Mouse (Mus musculus) neural tube, embryonic 12.5 days (tissue): ENCODE data around the gene Aadac. TPM values are rescaled to one million over a fixed set of nuclear protein-coding genes. Genes with fewer than 3 reads are reported as not detected.

Experiments
- ATAC-seq: fragments of 200-750 bp; cut with Nextera tagmentation; 2 replicates; pipeline ENCODE4 v1.8.0; 2017; ENCODE audit warnings: low read depth, mild to moderate bottlenecking, moderate TSS enrichment, moderate library complexity; ENCODE audit not compliant: low FRiP score
- H3K27ac ChIP-seq: fragments of 300-500 bp; sonication (generic); 2 replicates; pipeline ENCODE4 v1.5.1; 2016
- H3K27me3 ChIP-seq: fragments of 300-500 bp; sonication (generic); replicated peaks from 2 replicates; pipeline ENCODE4 v1.6.1; 2016; ENCODE audit warnings: mild to moderate bottlenecking
- H3K36me3 ChIP-seq: fragments of 300-500 bp; sonication (generic); 2 replicates; pipeline ENCODE4 v1.6.1; 2016; ENCODE audit warnings: mild to moderate bottlenecking
- H3K4me1 ChIP-seq: fragments of 300-500 bp; sonication (generic); 2 replicates; pipeline ENCODE4 v1.6.1; 2016
- H3K4me2 ChIP-seq: fragments of 300-500 bp; sonication (generic); replicated peaks from 2 replicates; pipeline ENCODE4 v1.6.1; 2016; ENCODE audit warnings: mild to moderate bottlenecking
- H3K4me3 ChIP-seq: fragments of 300-500 bp; sonication (generic); 2 replicates; pipeline ENCODE4 v1.5.1; 2016
- H3K9ac ChIP-seq: fragments of 300-500 bp; sonication (generic); 2 replicates; pipeline ENCODE4 v1.6.1; 2016; ENCODE audit warnings: mild to moderate bottlenecking
- H3K9me3 ChIP-seq: fragments of 300-500 bp; sonication (generic); 2 replicates; pipeline ENCODE4 v1.6.1; 2016; ENCODE audit warnings: mild to moderate bottlenecking
- WGBS: fragments of 180-500 bp; shearing (Covaris S2); methylation state at CpG from one replicate; pipeline ENCODE4 v1.1.7; 2016; 5-methylcytosine and 5-hydroxymethylcytosine counted together
- polyA plus RNA-seq: library from polyadenylated mRNA; unstranded; fragments of >200 nt; fragmentation: Nextera tagmentation; extraction: Ambion mirVana; gene quantifications from 2 replicates; pipeline ENCODE4 v1.2.1, GENCODE M21; 2016

Aadac gene
- polyA plus RNA-seq, 1 experiment from 2014 or later: 0.24 TPM

- Histone ChIP-seq H3K4me1 (0 out of 2 replicates have a peak, but pooled peaks cover 3% of the 10 kb centered on the region), H3K4me3 (no peak within 1 kb of the TSS), H3K9me3 (no peaks in the 10 kb centered on the region), H3K36me3 (no peaks in the 10 kb centered on the region), H3K4me2 (no peak within 1 kb of the TSS), H3K9ac (no peak within 1 kb of the TSS), H3K27ac (no peak within 1 kb of the TSS), H3K27me3 (no peaks in the 10 kb centered on the region)
- 65% methylated on average over 4 of the region's 4 CpGs for WGBS
- 0 out of 2 replicates have a peak, but pooled peaks have one; percentile 33 for ATAC-seq
These were observed 56.1 kb downstream of the Aadac start, which contains the start of gene Sucnr1 for GRCm38 (mm10) chr3:60081648-60082047. TSS of gene Sucnr1 (plus strand) at chr3:60081869.

DNA sequence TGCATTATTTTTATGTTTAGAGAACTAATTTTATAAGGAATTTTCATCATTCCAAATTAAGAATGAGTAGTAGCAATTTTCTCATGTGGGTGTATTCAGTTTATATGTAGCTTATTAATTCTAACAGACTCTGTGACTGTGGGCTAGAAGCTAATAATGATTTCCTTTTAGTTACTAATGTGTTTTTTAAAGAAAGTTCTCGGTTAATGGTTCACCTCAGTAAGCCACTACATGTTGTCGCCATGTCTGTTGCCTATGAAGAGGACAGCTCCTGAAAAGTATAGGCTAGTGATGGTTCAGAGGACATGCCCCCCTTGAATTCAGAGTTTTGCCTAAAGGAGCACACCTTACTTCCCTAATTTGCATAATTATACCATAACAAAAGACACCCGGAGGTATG, 57.2 kb downstream of the Aadac start:
- H3K9me3 ChIP-seq: no peaks in the 10 kb centered on the region
- no peaks in the 10 kb centered on the region for H3K36me3 ChIP-seq
- no peak overlapping the region for H3K27ac ChIP-seq
- H3K4me3 ChIP-seq: no peak overlapping the region
- no peak overlapping the region for H3K4me2 ChIP-seq
- ATAC-seq: no peak
- no peaks in the 10 kb centered on the region for H3K27me3 ChIP-seq
- WGBS: 92% methylated on average over 3 of the region's 3 CpGs
- H3K9ac ChIP-seq: no peak overlapping the region
- 0 out of 2 replicates have a peak, but pooled peaks cover 3% of the 10 kb centered on the region for H3K4me1 ChIP-seq

- no peak overlapping the region for H3K27ac ChIP-seq
- no peak overlapping the region for H3K4me2 ChIP-seq
- WGBS: 92% methylated on average over 2 of the region's 2 CpGs
- H3K36me3 ChIP-seq: no peaks in the 10 kb centered on the region
- ATAC-seq: no peak
- H3K4me3 ChIP-seq: no peak overlapping the region
- H3K9me3 ChIP-seq: no peaks in the 10 kb centered on the region
- 0 out of 2 replicates have a peak, but pooled peaks cover 3% of the 10 kb centered on the region for H3K4me1 ChIP-seq
- H3K27me3 ChIP-seq: no peaks in the 10 kb centered on the region
- no peak overlapping the region for H3K9ac ChIP-seq
These were observed 60.2 kb downstream of the Aadac start for GRCm38 (mm10) chr3:60085729-60086128.

Other genes with a start within 250 kb of the Aadac start
- not detected in 2 replicates for gene Gm8298, start 164.7 kb upstream of the Aadac start, polyA plus RNA-seq
- gene C130079G13Rik, start 100.5 kb upstream of the Aadac start, polyA plus RNA-seq: not detected in 2 replicates
- not detected in 2 replicates for gene Aadacl2, start 19.0 kb upstream of the Aadac start, polyA plus RNA-seq
- not detected in 2 replicates for gene Sucnr1, start 56.2 kb downstream of the Aadac start, polyA plus RNA-seq